Mouse (Mus musculus) B cell, adult 62 days (primary cell): ENCODE data around the gene Hk1. TPM values are rescaled to one million over a fixed set of nuclear protein-coding genes. Genes with fewer than 3 reads are reported as not detected.

ENCODE experiments used
- total RNA-seq: library from RNA; stranded (reverse); gene quantifications from 4 replicates; pipeline ENCODE4 v1.2.4, GENCODE M21; 2023

Gene Hk1
- total RNA-seq = 32.2 to 37.0 TPM (median 33.7 TPM) in 4 replicates

DNA sequence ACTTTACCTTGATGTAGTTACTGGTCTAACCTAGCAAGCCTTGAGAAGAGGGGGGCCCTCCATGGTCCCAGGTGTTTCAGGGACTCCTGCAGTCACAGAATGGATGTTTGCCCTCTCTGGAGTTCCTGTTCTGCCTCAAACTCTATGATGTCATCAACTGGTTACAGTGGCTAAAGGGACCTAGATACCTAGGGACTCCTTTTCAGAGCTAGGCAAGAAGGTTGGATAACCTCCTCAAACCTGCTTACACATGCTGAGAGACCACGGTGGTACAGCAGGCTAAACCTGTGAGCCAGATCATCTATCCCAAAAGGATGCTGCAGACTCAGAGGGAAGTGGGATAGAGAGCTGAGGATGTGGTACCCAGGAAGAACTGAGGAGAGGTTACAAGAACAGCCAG is at the start of gene Hk1:
TSS of gene Hk1 (minus strand) at position 101 of the 400 bp plus-strand sequence.

DNA sequence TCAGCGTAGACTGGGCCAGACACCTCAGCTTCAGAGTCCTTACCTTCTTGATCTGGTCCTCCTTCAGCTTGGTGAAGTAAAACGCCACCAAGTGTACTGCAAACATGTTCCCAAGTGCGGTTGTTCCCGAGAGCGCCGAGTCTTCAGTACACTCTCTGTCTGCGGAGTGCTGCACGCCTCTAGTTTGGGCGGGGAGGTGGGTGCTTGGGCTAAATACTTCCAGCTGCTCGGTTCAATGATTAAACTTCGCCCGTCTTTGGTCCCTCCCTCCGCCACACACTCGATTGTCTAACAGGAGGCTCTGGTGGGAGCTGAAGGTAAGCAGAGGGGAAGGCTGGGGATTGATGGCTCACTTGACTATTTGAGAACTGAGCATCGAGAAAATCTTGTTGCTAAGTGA is 42.5 kb upstream of the Hk1 start, which contains the start of gene Hkdc1:
TSS of gene Hkdc1 (minus strand) at position 237 of the 400 bp plus-strand sequence.

DNA sequence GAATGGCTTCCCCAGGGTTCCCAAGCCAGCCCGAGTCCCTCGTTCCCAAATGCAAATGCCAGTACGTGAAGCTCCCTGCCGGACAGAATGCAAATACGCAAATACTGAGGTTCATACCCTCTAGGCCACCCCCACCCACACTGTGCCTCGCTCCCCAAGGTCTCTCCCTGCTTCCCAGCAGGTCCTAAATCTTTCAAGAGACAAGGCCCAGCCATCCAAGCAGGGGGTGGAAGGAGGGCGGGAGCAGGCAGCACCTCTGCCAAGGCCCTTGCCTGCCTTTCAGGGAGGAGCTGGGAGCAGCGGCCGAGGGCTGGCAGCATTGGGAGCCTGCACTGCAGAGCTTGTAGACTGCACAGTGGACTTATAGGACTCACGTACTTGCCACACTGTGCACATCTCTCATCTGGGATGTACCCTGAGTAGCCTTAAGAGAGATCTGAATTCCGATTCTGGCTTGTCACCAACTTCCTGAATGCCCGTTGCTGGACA is 127.7 kb downstream of the Hk1 start, which contains the start of gene Tacr2:
TSS of gene Tacr2 (plus strand) at position 439 of the 489 bp plus-strand sequence.

DNA sequence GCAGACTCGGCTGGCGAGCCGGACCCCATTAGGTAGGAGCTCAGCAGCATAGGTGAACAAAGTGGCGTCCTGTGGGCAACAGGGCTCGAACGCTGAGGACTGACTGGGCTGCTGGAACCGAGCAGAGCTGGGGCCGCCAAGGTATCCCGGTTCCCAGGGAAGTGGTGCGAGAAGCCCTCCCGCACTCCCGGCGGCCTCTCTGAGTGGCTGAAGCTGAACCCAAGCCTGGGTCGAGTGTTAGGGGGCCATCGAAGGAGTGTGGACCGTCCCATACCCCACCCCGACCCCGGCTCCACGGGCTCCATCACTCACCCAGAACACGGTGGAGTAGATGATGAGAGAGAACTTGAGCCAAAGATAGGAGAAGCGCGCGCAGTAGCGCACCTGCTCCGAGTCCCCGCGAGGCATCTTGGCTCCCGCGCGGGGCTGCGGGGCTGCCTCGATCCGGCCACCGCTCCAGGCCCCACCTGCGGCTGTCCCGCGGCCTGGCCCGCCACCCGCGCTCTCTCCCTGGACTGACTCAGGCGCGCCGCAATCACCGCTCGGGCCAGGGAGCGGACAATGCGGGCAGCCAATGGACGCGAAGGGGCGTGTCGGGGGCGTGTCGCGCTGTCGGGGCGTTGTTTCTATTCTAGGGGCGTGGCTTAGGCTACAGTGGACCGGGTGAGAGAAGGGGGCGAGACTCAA is 148.9 kb downstream of the Hk1 start, which contains the start of gene Tspan15:
TSS of gene Tspan15 (minus strand) at position 544 of the 687 bp plus-strand sequence.

Other genes with a start within 250 kb of the Hk1 start
- gene Neurog3, start 246.8 kb downstream of the Hk1 start, total RNA-seq = not detected in 4 replicates
- 2.5 to 4.7 TPM (median 2.9 TPM) in 4 replicates for gene Fam241b, start 236.0 kb downstream of the Hk1 start, total RNA-seq
- 17.8 to 18.7 TPM (median 18.5 TPM) in 4 replicates for gene Tspan15, start 148.7 kb downstream of the Hk1 start, total RNA-seq
- not detected in 4 replicates for gene Tacr2, start 127.5 kb downstream of the Hk1 start, total RNA-seq
- not detected in 4 replicates for gene Hkdc1, start 42.6 kb upstream of the Hk1 start, total RNA-seq
- gene 4930507D05Rik, start 69.6 kb upstream of the Hk1 start, total RNA-seq = 0.31 to 0.72 TPM (median 0.64 TPM) in 4 replicates
- gene Supv3l1, start 69.8 kb upstream of the Hk1 start, total RNA-seq = 25.9 to 30.0 TPM (median 26.8 TPM) in 4 replicates
- gene Vps26a, start 106.9 kb upstream of the Hk1 start, total RNA-seq = 34.2 to 36.3 TPM (median 35.3 TPM) in 4 replicates
- gene Srgn, start 147.5 kb upstream of the Hk1 start, total RNA-seq = 691 to 743 TPM (median 721 TPM) in 4 replicates
- 23.1 to 31.8 TPM (median 26.9 TPM) in 4 replicates for gene Kif1bp, start 198.5 kb upstream of the Hk1 start, total RNA-seq
- 153 to 161 TPM (median 158 TPM) in 4 replicates for gene Ddx21, start 222.4 kb upstream of the Hk1 start, total RNA-seq